Mouse (Mus musculus) heart, embryonic 12.5 days (tissue): Measurements from ENCODE around the gene Slc47a1. TPM values are rescaled to one million over a fixed set of nuclear protein-coding genes. Genes with fewer than 3 reads are reported as not detected.

Experiments
- ATAC-seq: fragments of 200-750 bp; cut with Nextera tagmentation; 2 replicates; pipeline ENCODE4 v1.8.0; 2017; ENCODE audit warnings: moderate TSS enrichment, moderate library complexity; ENCODE audit not compliant: insufficient number of reproducible peaks, low FRiP score
- H3K27ac ChIP-seq: fragments of 300-500 bp; sonication (generic); 2 replicates; pipeline ENCODE4 v1.5.1; 2016; ENCODE audit warnings: mild to moderate bottlenecking, moderate library complexity; ENCODE audit not compliant: poor library complexity, severe bottlenecking
- H3K27me3 ChIP-seq: fragments of 300-500 bp; sonication (generic); replicated peaks from 2 replicates; pipeline ENCODE4 v1.6.1; 2016; ENCODE audit warnings: mild to moderate bottlenecking, moderate library complexity
- H3K36me3 ChIP-seq: fragments of 300-500 bp; sonication (generic); 2 replicates; pipeline ENCODE4 v1.6.1; 2016; ENCODE audit warnings: mild to moderate bottlenecking, moderate library complexity
- H3K4me1 ChIP-seq: fragments of 300-500 bp; sonication (generic); replicated peaks from 2 replicates; pipeline ENCODE4 v1.6.1; 2016; ENCODE audit warnings: mild to moderate bottlenecking
- H3K4me2 ChIP-seq: fragments of 300-500 bp; sonication (generic); 2 replicates; pipeline ENCODE4 v1.6.1; 2016; ENCODE audit warnings: mild to moderate bottlenecking, moderate library complexity
- H3K4me3 ChIP-seq: fragments of 300-500 bp; sonication (generic); 2 replicates; pipeline ENCODE4 v1.5.1; 2016; ENCODE audit warnings: mild to moderate bottlenecking
- H3K9ac ChIP-seq: fragments of 300-500 bp; sonication (generic); 2 replicates; pipeline ENCODE4 v1.6.1; 2016; ENCODE audit warnings: mild to moderate bottlenecking, moderate library complexity
- H3K9me3 ChIP-seq: fragments of 300-500 bp; sonication (generic); replicated peaks from 2 replicates; pipeline ENCODE4 v1.6.1; 2016; ENCODE audit warnings: mild to moderate bottlenecking, moderate library complexity
- WGBS: fragments of 180-500 bp; shearing (Covaris S2); methylation state at CpG from one replicate; pipeline ENCODE4 v1.1.7; 2016; 5-methylcytosine and 5-hydroxymethylcytosine counted together
- polyA plus RNA-seq: library from polyadenylated mRNA; unstranded; fragments of >200 nt; fragmentation: Nextera tagmentation; extraction: Ambion mirVana; gene quantifications from 2 replicates; pipeline ENCODE4 v1.2.1, GENCODE M21; 2016

Slc47a1 gene
- polyA plus RNA-seq, 1 experiment from 2014 or later: 26.1 TPM

DNA sequence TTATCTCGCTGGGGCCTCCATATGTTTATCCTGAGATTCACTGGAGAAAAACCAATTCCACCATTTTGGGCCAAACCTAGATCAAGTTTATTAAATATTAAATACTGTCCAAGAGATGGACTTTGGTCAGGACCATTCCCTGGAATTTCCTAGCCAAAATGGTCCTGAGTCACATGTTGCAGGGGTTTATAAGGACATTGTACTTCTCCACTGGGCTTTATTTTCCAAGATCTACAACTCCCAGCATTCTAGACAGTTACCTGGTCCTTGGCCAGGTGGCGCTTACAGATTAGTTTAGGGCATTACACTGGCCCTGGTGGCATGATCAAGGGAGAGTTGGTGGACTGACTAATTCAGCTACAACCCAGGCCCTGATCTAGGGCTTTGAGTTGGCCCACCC is 82.6 kb downstream of the Slc47a1 start:
- no peaks in the 10 kb centered on the region for H3K36me3 ChIP-seq
- peaks cover 8% of the 10 kb centered on the region; the same call in 1 of the 2 replicates for H3K9me3 ChIP-seq
- H3K27me3 ChIP-seq: no peaks in the 10 kb centered on the region
- H3K4me2 ChIP-seq: no peak overlapping the region
- no peak for ATAC-seq
- H3K9ac ChIP-seq: no peak overlapping the region
- no peak overlapping the region for H3K27ac ChIP-seq
- WGBS: 79% methylated on average over 2 of the region's 2 CpGs
- H3K4me3 ChIP-seq: no peak overlapping the region
- H3K4me1 ChIP-seq: peaks cover 7% of the 10 kb centered on the region

- Histone ChIP-seq H3K27me3 (no peaks in the 10 kb centered on the region), H3K4me2 (no peak overlapping the region), H3K27ac (no peak overlapping the region), H3K9me3 (peaks cover 8% of the 10 kb centered on the region; the same call in 1 of the 2 replicates), H3K9ac (no peak overlapping the region), H3K4me1 (no peaks in the 10 kb centered on the region), H3K4me3 (no peak overlapping the region), H3K36me3 (no peaks in the 10 kb centered on the region)
- no peak for ATAC-seq
- 51% methylated on average over 3 of the region's 3 CpGs for WGBS
Measured at GRCm38 (mm10) chr11:61294431-61294830, 83.7 kb downstream of the Slc47a1 start.

Other genes starting within 250 kb of the Slc47a1 start
- 106 and 112 TPM in 2 replicates for gene Usp22, start 203.3 kb downstream of the Slc47a1 start, polyA plus RNA-seq
- gene Aldh3a1, start 170.8 kb downstream of the Slc47a1 start, polyA plus RNA-seq: 0.18 TPM in 1 of 2 replicates, not detected in the other
- gene Aldh3a2, start 110.9 kb downstream of the Slc47a1 start, polyA plus RNA-seq: 32.0 and 33.1 TPM in 2 replicates
- not detected in 2 replicates for gene Slc47a2, start 35.5 kb downstream of the Slc47a1 start, polyA plus RNA-seq
- gene Rnf112, start 75.8 kb upstream of the Slc47a1 start, polyA plus RNA-seq: 0.17 and 0.42 TPM in 2 replicates
- gene Mfap4, start 107.1 kb upstream of the Slc47a1 start, polyA plus RNA-seq: 72.4 and 76.0 TPM in 2 replicates
- 33.9 and 35.3 TPM in 2 replicates for gene Mapk7, start 116.1 kb upstream of the Slc47a1 start, polyA plus RNA-seq
- gene B9d1, start 126.8 kb upstream of the Slc47a1 start, polyA plus RNA-seq: 9.0 and 11.0 TPM in 2 replicates
- gene Epn2, start 201.3 kb upstream of the Slc47a1 start, polyA plus RNA-seq: 23.1 and 25.9 TPM in 2 replicates